Mouse (Mus musculus) kidney, embryonic 16.5 days (tissue): ENCODE data around the gene Ppard. TPM values are rescaled to one million over a fixed set of nuclear protein-coding genes. Genes with fewer than 3 reads are reported as not detected.

Experiments
- ATAC-seq: fragments of 200-750 bp; cut with Nextera tagmentation; 2 replicates; pipeline ENCODE4 v1.8.0; 2017; ENCODE audit warnings: moderate TSS enrichment; ENCODE audit not compliant: low FRiP score, low TSS enrichment
- H3K27ac ChIP-seq: fragments of 300-500 bp; sonication (generic); 2 replicates; pipeline ENCODE4 v1.5.1; 2014; ENCODE audit warnings: low read length
- H3K27me3 ChIP-seq: fragments of 300-500 bp; sonication (generic); 2 replicates; pipeline ENCODE4 v1.6.1; 2014; ENCODE audit warnings: low read length, control low read depth, mixed read lengths; ENCODE audit not compliant: insufficient read depth
- H3K36me3 ChIP-seq: fragments of 300-500 bp; sonication (generic); 2 replicates; pipeline ENCODE4 v1.6.1; 2014; ENCODE audit warnings: low read length, control low read depth, mixed read lengths; ENCODE audit not compliant: insufficient read depth
- H3K4me1 ChIP-seq: fragments of 300-500 bp; sonication (generic); 2 replicates; pipeline ENCODE4 v1.6.1; 2014; ENCODE audit warnings: low read length, control low read depth, mixed read lengths; ENCODE audit not compliant: insufficient read depth
- H3K4me2 ChIP-seq: fragments of 300-500 bp; sonication (generic); replicated peaks from 2 replicates; pipeline ENCODE4 v1.6.1; 2014; ENCODE audit warnings: low read depth, low read length
- H3K4me3 ChIP-seq: fragments of 300-500 bp; sonication (generic); 2 replicates; pipeline ENCODE4 v1.5.1; 2014; ENCODE audit warnings: mild to moderate bottlenecking, low read length
- H3K9ac ChIP-seq: fragments of 300-500 bp; sonication (generic); replicated peaks from 2 replicates; pipeline ENCODE4 v1.6.1; 2014; ENCODE audit warnings: low read length
- H3K9me3 ChIP-seq: fragments of 300-500 bp; sonication (generic); 2 replicates; pipeline ENCODE4 v1.6.1; 2016; ENCODE audit warnings: low read length, control low read depth
- WGBS: fragments of 180-500 bp; shearing (Covaris S2); extraction: QIAGEN DNeasy Blood & Tissue Kit; methylation state at CpG from one replicate; pipeline ENCODE4 v1.1.7; 2014; 5-methylcytosine and 5-hydroxymethylcytosine counted together
- polyA plus RNA-seq: library from polyadenylated mRNA; unstranded; fragments of >200 nt; fragmentation: Nextera tagmentation; extraction: Ambion mirVana; gene quantifications from 2 replicates; pipeline ENCODE4 v1.2.1, GENCODE M21; 2015

Gene Ppard
- polyA plus RNA-seq: 2.1 and 2.2 TPM in 2 replicates

GRCm38 (mm10) chr17:28232475-28233060 is at the start of gene Ppard:
Gene Ppard (plus strand): TSS chr17:28232700.
- under 1% methylated on average over 55 of the region's 57 CpGs for WGBS
- Histone ChIP-seq H3K27ac (peak within 1 kb of the TSS; percentile 71), H3K4me3 (peak within 1 kb of the TSS; percentile 82), H3K4me1 (peaks cover 19% of the 10 kb centered on the region), H3K9ac (peak within 1 kb of the TSS; percentile 92), H3K36me3 (no peaks in the 10 kb centered on the region), H3K9me3 (no peaks in the 10 kb centered on the region), H3K27me3 (no peaks in the 10 kb centered on the region), H3K4me2 (peak within 1 kb of the TSS; percentile 58)
- ATAC-seq: peak; percentile 94

GRCm38 (mm10) chr17:28184971-28185638 is 47.4 kb upstream of the Ppard start:
- Histone ChIP-seq H3K9me3 (no peaks in the 10 kb centered on the region), H3K4me2 (no peak overlapping the region), H3K4me3 (no peak overlapping the region), H3K9ac (no peak overlapping the region), H3K36me3 (peaks cover 5% of the 10 kb centered on the region; the same call in 1 of the 2 replicates), H3K27ac (no peak overlapping the region), H3K4me1 (peaks cover 10% of the 10 kb centered on the region), H3K27me3 (no peaks in the 10 kb centered on the region)
- no peak for ATAC-seq
- 89% methylated on average over 7 of the region's 7 CpGs for WGBS

GRCm38 (mm10) chr17:28188313-28188712 is 44.2 kb upstream of the Ppard start:
- WGBS: 83% methylated on average over 5 of the region's 5 CpGs
- no peak overlapping the region for H3K9ac ChIP-seq
- peaks cover 32% of the 10 kb centered on the region for H3K36me3 ChIP-seq
- ATAC-seq: peak; percentile 54; the same call in 1 of the 2 replicates
- H3K4me3 ChIP-seq: no peak overlapping the region
- peaks cover 4% of the 10 kb centered on the region; the same call in 1 of the 2 replicates for H3K4me1 ChIP-seq
- H3K4me2 ChIP-seq: no peak overlapping the region
- no peaks in the 10 kb centered on the region for H3K27me3 ChIP-seq
- H3K9me3 ChIP-seq: no peaks in the 10 kb centered on the region
- no peak overlapping the region for H3K27ac ChIP-seq

- H3K4me3 ChIP-seq: no peak overlapping the region
- H3K4me2 ChIP-seq: no peak overlapping the region
- H3K27me3 ChIP-seq: no peaks in the 10 kb centered on the region
- H3K4me1 ChIP-seq: peaks cover 9% of the 10 kb centered on the region; the same call in 1 of the 2 replicates
- H3K9ac ChIP-seq: no peak overlapping the region
- no peak for ATAC-seq
- no peaks in the 10 kb centered on the region for H3K9me3 ChIP-seq
- 61% methylated on average over 1 of the region's 1 CpGs for WGBS
- no peak overlapping the region for H3K27ac ChIP-seq
- H3K36me3 ChIP-seq: peaks cover 70% of the 10 kb centered on the region
Observed at GRCm38 (mm10) chr17:28192754-28193153, 39.7 kb upstream of the Ppard start.

GRCm38 (mm10) chr17:28193559-28193958 is 38.9 kb upstream of the Ppard start:
- H3K9me3 ChIP-seq: no peaks in the 10 kb centered on the region
- WGBS: 88% methylated on average over 3 of the region's 3 CpGs
- peaks cover 7% of the 10 kb centered on the region; the same call in 1 of the 2 replicates for H3K4me1 ChIP-seq
- H3K4me3 ChIP-seq: no peak overlapping the region
- H3K9ac ChIP-seq: no peak overlapping the region
- no peak overlapping the region for H3K27ac ChIP-seq
- no peak overlapping the region for H3K4me2 ChIP-seq
- no peaks in the 10 kb centered on the region for H3K27me3 ChIP-seq
- ATAC-seq: no peak
- peaks cover 76% of the 10 kb centered on the region for H3K36me3 ChIP-seq

GRCm38 (mm10) chr17:28195033-28195432 is 37.5 kb upstream of the Ppard start:
- no peak overlapping the region for H3K4me3 ChIP-seq
- peaks cover 82% of the 10 kb centered on the region for H3K36me3 ChIP-seq
- no peak for ATAC-seq
- H3K27ac ChIP-seq: no peak overlapping the region
- H3K9me3 ChIP-seq: no peaks in the 10 kb centered on the region
- H3K27me3 ChIP-seq: no peaks in the 10 kb centered on the region
- WGBS: 94% methylated on average over 10 of the region's 10 CpGs
- H3K4me1 ChIP-seq: peaks cover 7% of the 10 kb centered on the region; the same call in 1 of the 2 replicates
- no peak overlapping the region for H3K9ac ChIP-seq
- H3K4me2 ChIP-seq: no peak overlapping the region

GRCm38 (mm10) chr17:28197646-28198045 is 34.9 kb upstream of the Ppard start:
- peaks cover 86% of the 10 kb centered on the region for H3K36me3 ChIP-seq
- no peaks in the 10 kb centered on the region for H3K27me3 ChIP-seq
- no peak overlapping the region for H3K27ac ChIP-seq
- no peak overlapping the region for H3K4me3 ChIP-seq
- H3K4me1 ChIP-seq: peaks cover 7% of the 10 kb centered on the region; the same call in 1 of the 2 replicates
- ATAC-seq: no peak
- H3K9ac ChIP-seq: no peak overlapping the region
- WGBS: 57% methylated on average over 18 of the region's 18 CpGs
- no peaks in the 10 kb centered on the region for H3K9me3 ChIP-seq
- H3K4me2 ChIP-seq: no peak overlapping the region

- Histone ChIP-seq H3K9me3 (no peaks in the 10 kb centered on the region), H3K4me2 (no peak overlapping the region), H3K27me3 (no peaks in the 10 kb centered on the region), H3K27ac (no peak overlapping the region), H3K4me3 (no peak overlapping the region), H3K4me1 (peaks cover 10% of the 10 kb centered on the region), H3K36me3 (peaks cover 56% of the 10 kb centered on the region), H3K9ac (no peak overlapping the region)
- no peak for ATAC-seq
- 82% methylated on average over 14 of the region's 14 CpGs for WGBS
Observed at GRCm38 (mm10) chr17:28201982-28202381, 30.5 kb upstream of the Ppard start.

- H3K27me3 ChIP-seq: no peaks in the 10 kb centered on the region
- peaks cover 24% of the 10 kb centered on the region for H3K4me1 ChIP-seq
- peaks cover 39% of the 10 kb centered on the region for H3K36me3 ChIP-seq
- no peak overlapping the region for H3K27ac ChIP-seq
- no peak for ATAC-seq
- WGBS: 42% methylated on average over 14 of the region's 14 CpGs
- no peak overlapping the region for H3K4me2 ChIP-seq
- H3K4me3 ChIP-seq: no peak overlapping the region
- no peak overlapping the region for H3K9ac ChIP-seq
- H3K9me3 ChIP-seq: no peaks in the 10 kb centered on the region
Observed at GRCm38 (mm10) chr17:28204052-28204720, 28.3 kb upstream of the Ppard start.
